Mouse (Mus musculus): ENCODE results near the gene Sult6b2.

GRCm38 (mm10) chr6:142771643-142772042, 32.7 kb downstream of the Sult6b2 start:
- no peak for TF ChIP-seq POLR2A (IDR thresholded peaks at IDR 0.05; ENCODE audit: control insufficient read depth, low read depth, low read length)
- TF ChIP-seq CTCF (IDR thresholded peaks at IDR 0.05; ENCODE audit: control insufficient read depth, insufficient read depth, insufficient replicate concordance, low read depth, low read length): no peak
